Mouse (Mus musculus) intestine, embryonic 16.5 days (tissue): ENCODE measurements around the gene Fgfr2. TPM values are rescaled to one million over a fixed set of nuclear protein-coding genes. Genes with fewer than 3 reads are reported as not detected.

ENCODE experiments used
- ATAC-seq: fragments of 200-750 bp; cut with Nextera tagmentation; 2 replicates; pipeline ENCODE4 v1.8.0; 2017; ENCODE audit warnings: moderate TSS enrichment, moderate library complexity
- H3K27ac ChIP-seq: fragments of 300-500 bp; sonication (generic); 2 replicates; pipeline ENCODE4 v1.5.1; 2014; ENCODE audit warnings: mild to moderate bottlenecking, low read length
- H3K27me3 ChIP-seq: fragments of 300-500 bp; sonication (generic); replicated peaks from 2 replicates; pipeline ENCODE4 v1.6.1; 2014; ENCODE audit warnings: low read length, control low read depth, mixed read lengths; ENCODE audit not compliant: control insufficient read depth, insufficient read depth
- H3K36me3 ChIP-seq: fragments of 300-500 bp; sonication (generic); 2 replicates; pipeline ENCODE4 v1.6.1; 2014; ENCODE audit warnings: low read length, control low read depth; ENCODE audit not compliant: control insufficient read depth, insufficient read depth
- H3K4me1 ChIP-seq: fragments of 300-500 bp; sonication (generic); 2 replicates; pipeline ENCODE4 v1.6.1; 2014; ENCODE audit warnings: low read length, control low read depth, mixed read lengths; ENCODE audit not compliant: control insufficient read depth, insufficient read depth
- H3K4me2 ChIP-seq: fragments of 300-500 bp; sonication (generic); 2 replicates; pipeline ENCODE4 v1.6.1; 2014; ENCODE audit warnings: low read depth, low read length, control low read depth
- H3K4me3 ChIP-seq: fragments of 300-500 bp; sonication (generic); 2 replicates; pipeline ENCODE4 v1.5.1; 2014; ENCODE audit warnings: mild to moderate bottlenecking, low read length
- H3K9ac ChIP-seq: fragments of 300-500 bp; sonication (generic); 2 replicates; pipeline ENCODE4 v1.6.1; 2014; ENCODE audit warnings: low read depth, low read length
- H3K9me3 ChIP-seq: fragments of 300-500 bp; sonication (generic); 2 replicates; pipeline ENCODE4 v1.6.1; 2016; ENCODE audit warnings: low read length, control low read depth; ENCODE audit not compliant: control insufficient read depth
- WGBS: fragments of 180-500 bp; shearing (Covaris S2); extraction: QIAGEN DNeasy Blood & Tissue Kit; methylation state at CpG from one replicate; pipeline ENCODE4 v1.1.7; 2014; 5-methylcytosine and 5-hydroxymethylcytosine counted together
- polyA plus RNA-seq: library from polyadenylated mRNA; unstranded; fragments of >200 nt; fragmentation: Nextera tagmentation; extraction: Ambion mirVana; gene quantifications from 2 replicates; pipeline ENCODE4 v1.2.1, GENCODE M21; 2015

The Fgfr2 gene
- polyA plus RNA-seq, 1 experiment from 2014 or later: 47.3 TPM

GRCm38 (mm10) chr7:133121661-133122378, 1.3 kb downstream of the Fgfr2 start:
- H3K4me2 ChIP-seq: peak overlapping the region; percentile 93
- H3K27me3 ChIP-seq: no peaks in the 10 kb centered on the region
- peak overlapping the region; percentile 94 for H3K4me3 ChIP-seq
- no peak for ATAC-seq
- peak overlapping the region; percentile 100 for H3K27ac ChIP-seq
- H3K36me3 ChIP-seq: no peaks in the 10 kb centered on the region
- H3K9me3 ChIP-seq: no peaks in the 10 kb centered on the region
- H3K9ac ChIP-seq: peak overlapping the region; percentile 98
- under 1% methylated on average over 79 of the region's 94 CpGs for WGBS
- H3K4me1 ChIP-seq: peaks cover 40% of the 10 kb centered on the region

- 4% methylated on average over 14 of the region's 14 CpGs for WGBS
- no peaks in the 10 kb centered on the region for H3K9me3 ChIP-seq
- H3K27me3 ChIP-seq: no peaks in the 10 kb centered on the region
- H3K36me3 ChIP-seq: no peaks in the 10 kb centered on the region
- H3K4me2 ChIP-seq: peak overlapping the region; percentile 93
- ATAC-seq: no peak
- H3K4me3 ChIP-seq: peak overlapping the region; percentile 94
- H3K4me1 ChIP-seq: peaks cover 43% of the 10 kb centered on the region
- H3K27ac ChIP-seq: peak overlapping the region; percentile 100
- peak overlapping the region; percentile 98 for H3K9ac ChIP-seq
Measured at GRCm38 (mm10) chr7:133121080-133121607, 2.0 kb downstream of the Fgfr2 start.

GRCm38 (mm10) chr7:133120221-133120751, 2.9 kb downstream of the Fgfr2 start:
- peak overlapping the region; percentile 93 for H3K4me2 ChIP-seq
- no peak for ATAC-seq
- H3K9me3 ChIP-seq: no peaks in the 10 kb centered on the region
- peak overlapping the region; percentile 57 for H3K27ac ChIP-seq
- peak overlapping the region; percentile 65 for H3K9ac ChIP-seq
- peak overlapping the region; percentile 39 for H3K4me3 ChIP-seq
- 22% methylated on average over 15 of the region's 15 CpGs for WGBS
- no peaks in the 10 kb centered on the region for H3K27me3 ChIP-seq
- peaks cover 48% of the 10 kb centered on the region for H3K4me1 ChIP-seq
- no peaks in the 10 kb centered on the region for H3K36me3 ChIP-seq

- 23% methylated on average over 2 of the region's 2 CpGs for WGBS
- no peak overlapping the region for H3K9ac ChIP-seq
- no peak overlapping the region for H3K4me3 ChIP-seq
- H3K4me2 ChIP-seq: peak overlapping the region; percentile 11
- no peak for ATAC-seq
- H3K36me3 ChIP-seq: no peaks in the 10 kb centered on the region
- H3K9me3 ChIP-seq: no peaks in the 10 kb centered on the region
- H3K27ac ChIP-seq: peak overlapping the region; percentile 87
- no peaks in the 10 kb centered on the region for H3K27me3 ChIP-seq
- peaks cover 58% of the 10 kb centered on the region for H3K4me1 ChIP-seq
Measured at GRCm38 (mm10) chr7:133117815-133118214, 5.3 kb downstream of the Fgfr2 start.

GRCm38 (mm10) chr7:133116542-133116941, 6.6 kb downstream of the Fgfr2 start:
- Histone ChIP-seq H3K4me1 (peaks cover 67% of the 10 kb centered on the region), H3K27me3 (no peaks in the 10 kb centered on the region), H3K9me3 (no peaks in the 10 kb centered on the region), H3K36me3 (no peaks in the 10 kb centered on the region), H3K4me3 (no peak overlapping the region), H3K4me2 (peak overlapping the region; percentile 56), H3K9ac (peak overlapping the region; percentile 57; the same call in 1 of the 2 replicates), H3K27ac (peak overlapping the region; percentile 87)
- ATAC-seq: peak; percentile 84

GRCm38 (mm10) chr7:133115886-133116285, 7.3 kb downstream of the Fgfr2 start:
- H3K9ac ChIP-seq: peak overlapping the region; percentile 57
- H3K27me3 ChIP-seq: no peaks in the 10 kb centered on the region
- 13% methylated on average over 15 of the region's 15 CpGs for WGBS
- H3K9me3 ChIP-seq: no peaks in the 10 kb centered on the region
- peaks cover 69% of the 10 kb centered on the region for H3K4me1 ChIP-seq
- no peak for ATAC-seq
- H3K27ac ChIP-seq: peak overlapping the region; percentile 86
- peak overlapping the region; percentile 56 for H3K4me2 ChIP-seq
- H3K36me3 ChIP-seq: no peaks in the 10 kb centered on the region
- peak overlapping the region; percentile 33; the same call in 1 of the 2 replicates for H3K4me3 ChIP-seq

- peak; percentile 32 for ATAC-seq
- no peaks in the 10 kb centered on the region for H3K27me3 ChIP-seq
- H3K9me3 ChIP-seq: no peaks in the 10 kb centered on the region
- 12% methylated on average over 20 of the region's 20 CpGs for WGBS
- H3K27ac ChIP-seq: peak overlapping the region; percentile 86
- peak overlapping the region; percentile 33 for H3K4me3 ChIP-seq
- H3K4me2 ChIP-seq: peak overlapping the region; percentile 56
- peak overlapping the region; percentile 55 for H3K9ac ChIP-seq
- H3K4me1 ChIP-seq: peaks cover 66% of the 10 kb centered on the region
- no peaks in the 10 kb centered on the region for H3K36me3 ChIP-seq
Measured at GRCm38 (mm10) chr7:133114847-133115470, 8.2 kb downstream of the Fgfr2 start.

- H3K4me3 ChIP-seq: no peak overlapping the region
- H3K9me3 ChIP-seq: no peaks in the 10 kb centered on the region
- H3K27ac ChIP-seq: peak overlapping the region; percentile 72
- H3K27me3 ChIP-seq: no peaks in the 10 kb centered on the region
- no peak overlapping the region for H3K9ac ChIP-seq
- 70% methylated on average over 8 of the region's 8 CpGs for WGBS
- peaks cover 65% of the 10 kb centered on the region for H3K4me1 ChIP-seq
- 0 out of 2 replicates have a peak overlapping the region, but pooled peaks have one; percentile 15 for H3K4me2 ChIP-seq
- no peak for ATAC-seq
- no peaks in the 10 kb centered on the region for H3K36me3 ChIP-seq
Measured at GRCm38 (mm10) chr7:133113185-133113895, 9.8 kb downstream of the Fgfr2 start.

GRCm38 (mm10) chr7:133112351-133112831, 10.8 kb downstream of the Fgfr2 start:
- 23% methylated on average over 6 of the region's 6 CpGs for WGBS
- Histone ChIP-seq H3K9ac (no peak overlapping the region), H3K4me1 (peaks cover 58% of the 10 kb centered on the region), H3K36me3 (no peaks in the 10 kb centered on the region), H3K27me3 (no peaks in the 10 kb centered on the region), H3K4me3 (no peak overlapping the region), H3K27ac (peak overlapping the region; percentile 72), H3K4me2 (0 out of 2 replicates have a peak overlapping the region, but pooled peaks have one; percentile 15), H3K9me3 (no peaks in the 10 kb centered on the region)
- ATAC-seq: peak; percentile 55
